Mouse (Mus musculus) stomach, embryonic 14.5 days (tissue): ENCODE measurements at regions not wholly inside any gene's neighbourhood (a gene's known extent, or its start where the extent isn't known, plus 50 kb on each side); places are given as distances from the start of the nearest gene placed in this dataset.

ENCODE experiments used
- ATAC-seq: fragments of 200-750 bp; cut with Nextera tagmentation; 2 replicates; pipeline ENCODE4 v1.8.0; 2017; ENCODE audit warnings: low read depth, moderate TSS enrichment; ENCODE audit not compliant: insufficient number of reproducible peaks, insufficient read depth, low FRiP score
- H3K27ac ChIP-seq: fragments of 300-500 bp; sonication (generic); 2 replicates; pipeline ENCODE4 v1.5.1; 2014; ENCODE audit warnings: mild to moderate bottlenecking, low read length, moderate library complexity, mixed read lengths
- H3K27me3 ChIP-seq: fragments of 300-500 bp; sonication (generic); 2 replicates; pipeline ENCODE4 v1.6.1; 2014; ENCODE audit warnings: low read length, control low read depth, mixed read lengths; ENCODE audit not compliant: control insufficient read depth, insufficient read depth
- H3K36me3 ChIP-seq: fragments of 300-500 bp; sonication (generic); 2 replicates; pipeline ENCODE4 v1.6.1; 2014; ENCODE audit warnings: mild to moderate bottlenecking, control low read depth, low read length, moderate library complexity, mixed read lengths; ENCODE audit not compliant: control insufficient read depth, insufficient read depth
- H3K4me1 ChIP-seq: fragments of 300-500 bp; sonication (generic); 2 replicates; pipeline ENCODE4 v1.6.1; 2014; ENCODE audit warnings: low read length, control low read depth, mixed read lengths; ENCODE audit not compliant: control insufficient read depth, insufficient read depth
- H3K4me2 ChIP-seq: fragments of 300-500 bp; sonication (generic); replicated peaks from 2 replicates; pipeline ENCODE4 v1.6.1; 2014; ENCODE audit warnings: low read depth, low read length, control low read depth
- H3K4me3 ChIP-seq: fragments of 300-500 bp; sonication (generic); 2 replicates; pipeline ENCODE4 v1.5.1; 2014; ENCODE audit warnings: low read depth, low read length, control low read depth
- H3K9ac ChIP-seq: fragments of 300-500 bp; sonication (generic); replicated peaks from 2 replicates; pipeline ENCODE4 v1.6.1; 2014; ENCODE audit warnings: low read depth, mild to moderate bottlenecking, control low read depth, low read length, moderate library complexity, mixed read lengths
- H3K9me3 ChIP-seq: fragments of 300-500 bp; sonication (generic); 2 replicates; pipeline ENCODE4 v1.6.1; 2016; ENCODE audit warnings: low read depth, low read length, control low read depth; ENCODE audit not compliant: control insufficient read depth
- WGBS: fragments of 180-500 bp; shearing (Covaris S2); extraction: QIAGEN DNeasy Blood & Tissue Kit; methylation state at CpG from one replicate; pipeline ENCODE4 v1.1.7; 2014; 5-methylcytosine and 5-hydroxymethylcytosine counted together

- peaks cover 6% of the 10 kb centered on the region; the same call in 1 of the 2 replicates for H3K4me1 ChIP-seq
- 43% methylated on average over 9 of the region's 9 CpGs for WGBS
- H3K27me3 ChIP-seq: no peaks in the 10 kb centered on the region
- no peak overlapping the region for H3K27ac ChIP-seq
- H3K9ac ChIP-seq: no peak overlapping the region
- no peaks in the 10 kb centered on the region for H3K9me3 ChIP-seq
- no peaks in the 10 kb centered on the region for H3K36me3 ChIP-seq
- H3K4me2 ChIP-seq: no peak overlapping the region
- H3K4me3 ChIP-seq: no peak overlapping the region
- ATAC-seq: no peak
These were observed 724.2 kb upstream of the Car8 start for GRCm38 (mm10) chr4:8962959-8963572.

DNA sequence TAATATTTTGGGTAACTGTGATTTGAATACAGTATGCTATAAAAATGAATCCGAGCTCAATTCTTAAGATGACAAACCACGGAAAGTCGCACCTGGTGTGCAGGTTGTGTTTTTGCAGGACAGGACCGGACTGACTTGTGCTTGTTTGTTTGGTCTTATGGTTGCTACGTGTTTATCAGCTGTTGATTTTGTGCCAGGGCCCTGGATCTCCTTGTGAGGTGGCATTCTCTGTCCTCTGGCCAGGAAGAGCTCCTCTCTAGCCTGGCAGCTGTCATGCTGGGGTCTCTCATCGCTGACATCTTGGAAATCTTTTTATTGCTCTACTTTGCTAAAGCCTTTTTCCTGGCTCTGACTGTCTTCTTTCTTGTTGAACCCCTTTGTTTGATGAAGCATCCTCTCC lies 723.0 kb upstream of the Car8 start:
- no peaks in the 10 kb centered on the region for H3K27me3 ChIP-seq
- H3K27ac ChIP-seq: no peak overlapping the region
- no peak for ATAC-seq
- WGBS: 82% methylated on average over 6 of the region's 6 CpGs
- H3K9ac ChIP-seq: no peak overlapping the region
- H3K4me1 ChIP-seq: peaks cover 17% of the 10 kb centered on the region
- no peak overlapping the region for H3K4me2 ChIP-seq
- no peak overlapping the region for H3K4me3 ChIP-seq
- H3K9me3 ChIP-seq: no peaks in the 10 kb centered on the region
- H3K36me3 ChIP-seq: no peaks in the 10 kb centered on the region

DNA sequence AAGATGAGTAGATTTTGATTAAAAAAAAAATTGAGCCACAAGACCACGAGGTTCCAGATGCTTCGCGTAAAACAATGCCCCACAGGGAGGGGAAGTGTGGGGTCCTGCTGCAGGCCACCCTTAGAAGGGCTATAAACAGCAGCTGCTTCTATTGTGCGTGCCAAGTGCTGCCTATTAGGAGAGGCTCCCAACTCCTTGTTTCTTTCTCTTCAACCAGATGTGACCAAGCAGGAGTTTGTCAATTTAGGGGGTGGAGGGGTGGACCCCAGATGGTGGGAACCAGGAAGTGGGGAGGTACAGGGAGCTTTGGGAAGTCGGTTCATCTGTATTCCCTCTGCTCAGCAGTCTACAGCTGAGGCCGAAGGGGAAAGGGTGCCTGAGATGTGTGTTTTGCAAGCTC lies 718.9 kb upstream of the Car8 start:
- Histone ChIP-seq H3K27ac (peak overlapping the region; percentile 23; the same call in 1 of the 2 replicates), H3K27me3 (no peaks in the 10 kb centered on the region), H3K36me3 (no peaks in the 10 kb centered on the region), H3K4me3 (no peak overlapping the region), H3K4me2 (no peak overlapping the region), H3K9ac (no peak overlapping the region), H3K9me3 (no peaks in the 10 kb centered on the region), H3K4me1 (peaks cover 34% of the 10 kb centered on the region)
- WGBS: 28% methylated on average over 6 of the region's 6 CpGs
- peak; percentile 11; the same call in 1 of the 2 replicates for ATAC-seq

- 65% methylated on average over 5 of the region's 5 CpGs for WGBS
- Histone ChIP-seq H3K9ac (no peak overlapping the region), H3K4me3 (no peak overlapping the region), H3K27me3 (no peaks in the 10 kb centered on the region), H3K4me2 (no peak overlapping the region), H3K9me3 (no peaks in the 10 kb centered on the region), H3K4me1 (peaks cover 34% of the 10 kb centered on the region), H3K36me3 (no peaks in the 10 kb centered on the region), H3K27ac (no peak overlapping the region)
- ATAC-seq: no peak
These were observed 718.1 kb upstream of the Car8 start for GRCm38 (mm10) chr4:8957023-8957343.

- Histone ChIP-seq H3K9me3 (no peaks in the 10 kb centered on the region), H3K4me3 (no peak overlapping the region), H3K9ac (no peak overlapping the region), H3K4me2 (no peak overlapping the region), H3K27me3 (no peaks in the 10 kb centered on the region), H3K36me3 (no peaks in the 10 kb centered on the region), H3K27ac (no peak overlapping the region), H3K4me1 (peaks cover 34% of the 10 kb centered on the region)
- WGBS: 54% methylated on average over 9 of the region's 9 CpGs
- ATAC-seq: no peak
These were observed 717.6 kb upstream of the Car8 start for GRCm38 (mm10) chr4:8956312-8957022.

GRCm38 (mm10) chr4:8955306-8955705 lies 716.5 kb upstream of the Car8 start:
- Histone ChIP-seq H3K9me3 (no peaks in the 10 kb centered on the region), H3K36me3 (no peaks in the 10 kb centered on the region), H3K4me2 (no peak overlapping the region), H3K4me1 (peaks cover 34% of the 10 kb centered on the region), H3K9ac (no peak overlapping the region), H3K27ac (no peak overlapping the region), H3K4me3 (no peak overlapping the region), H3K27me3 (no peaks in the 10 kb centered on the region)
- WGBS: 83% methylated on average over 5 of the region's 5 CpGs
- no peak for ATAC-seq

DNA sequence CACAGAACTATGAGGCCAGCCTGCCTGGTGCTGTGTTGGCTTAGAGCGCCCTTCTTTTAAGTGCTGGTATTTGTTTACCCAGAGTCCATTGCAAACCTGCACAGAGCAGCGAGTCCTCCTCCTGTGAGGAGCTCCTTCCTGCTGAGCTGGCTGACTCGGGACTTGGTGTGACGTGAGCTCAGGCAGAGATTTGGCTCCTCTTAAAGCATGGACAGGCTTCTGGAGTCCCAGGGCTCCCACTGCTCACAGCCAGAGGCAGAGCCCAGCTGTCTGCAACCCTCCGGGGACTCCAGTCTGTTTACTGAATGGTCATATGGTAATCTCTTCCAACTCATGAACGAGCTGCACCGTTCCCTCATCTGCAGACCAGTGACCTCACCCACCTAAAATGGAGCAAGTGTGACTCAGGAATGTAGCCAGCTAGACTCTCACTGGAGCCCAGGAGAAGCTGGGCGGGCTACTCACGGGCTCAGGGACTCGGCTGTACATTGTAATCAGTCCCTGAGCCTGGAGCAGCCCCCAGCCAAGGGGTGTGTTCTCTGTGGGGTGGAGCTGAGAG lies 715.6 kb upstream of the Car8 start:
- Histone ChIP-seq H3K4me1 (peaks cover 37% of the 10 kb centered on the region), H3K4me3 (no peak overlapping the region), H3K27ac (peak overlapping the region; percentile 72), H3K4me2 (peak overlapping the region; percentile 28), H3K9me3 (no peaks in the 10 kb centered on the region), H3K27me3 (no peaks in the 10 kb centered on the region), H3K9ac (no peak overlapping the region), H3K36me3 (no peaks in the 10 kb centered on the region)
- peak; percentile 90 for ATAC-seq
- WGBS: 8% methylated on average over 10 of the region's 10 CpGs

GRCm38 (mm10) chr4:8953181-8953580 lies 714.3 kb upstream of the Car8 start:
- Histone ChIP-seq H3K27me3 (no peaks in the 10 kb centered on the region), H3K4me1 (peaks cover 35% of the 10 kb centered on the region), H3K9ac (no peak overlapping the region), H3K36me3 (no peaks in the 10 kb centered on the region), H3K4me3 (no peak overlapping the region), H3K4me2 (no peak overlapping the region), H3K9me3 (no peaks in the 10 kb centered on the region), H3K27ac (no peak overlapping the region)
- ATAC-seq: no peak
- 91% methylated on average over 7 of the region's 7 CpGs for WGBS
